Mouse (Mus musculus): ENCODE data around the gene Mlx. TPM values are rescaled to one million over a fixed set of nuclear protein-coding genes. Genes with fewer than 3 reads are reported as not detected.
A peak's percentile ranks its signal among the peaks of the same experiment; 100 is the strongest.
"Not testable (repeated sequence)": the region's sequence is repeated elsewhere in the genome, so short reads cannot be mapped to it uniquely, and the experiment has no call there.

The Mlx gene
- total RNA-seq, 2 experiments from 2014 or later = 42.1 to 53.7 TPM

DNA sequence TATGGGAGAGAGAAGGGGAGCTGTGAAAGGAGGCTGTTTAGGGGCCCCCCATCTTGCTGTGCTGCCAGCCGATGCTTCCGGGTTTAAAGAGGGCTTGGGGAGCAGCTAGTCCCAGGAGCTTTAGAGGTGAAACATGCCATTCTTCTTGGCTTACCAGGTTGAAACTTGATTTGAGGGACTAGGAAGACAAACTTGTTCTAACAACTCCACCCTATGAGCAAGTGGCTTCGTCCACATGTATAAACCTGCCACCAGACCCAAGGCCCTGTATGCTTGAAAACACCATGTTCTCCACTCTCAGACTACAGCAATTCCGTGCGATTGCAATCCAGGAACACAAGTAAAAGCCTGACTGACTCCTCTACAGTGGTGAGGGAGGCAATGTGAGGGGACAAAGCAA is 15.9 kb downstream of the Mlx start:
- no peak for DNase-seq

DNA sequence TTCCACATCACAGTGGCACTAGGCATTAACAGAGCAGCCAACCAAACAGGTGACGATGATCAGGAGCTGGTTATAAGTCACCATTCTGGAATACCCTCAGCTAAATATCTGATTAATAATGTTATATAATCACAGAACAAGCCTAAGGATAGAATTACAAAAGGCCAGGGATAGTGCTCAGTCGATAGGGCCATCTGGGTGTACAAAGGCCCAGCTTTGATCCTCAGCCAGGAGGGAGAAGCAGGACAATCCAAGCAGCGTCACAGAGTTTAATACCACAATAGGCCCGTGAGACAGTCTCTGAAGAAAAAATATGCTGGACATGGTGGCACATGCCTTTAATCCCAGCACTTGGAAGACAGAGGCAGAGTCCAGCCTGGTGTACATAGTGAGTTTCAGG is 22.3 kb downstream of the Mlx start:
- DNase-seq = no peak

DNA sequence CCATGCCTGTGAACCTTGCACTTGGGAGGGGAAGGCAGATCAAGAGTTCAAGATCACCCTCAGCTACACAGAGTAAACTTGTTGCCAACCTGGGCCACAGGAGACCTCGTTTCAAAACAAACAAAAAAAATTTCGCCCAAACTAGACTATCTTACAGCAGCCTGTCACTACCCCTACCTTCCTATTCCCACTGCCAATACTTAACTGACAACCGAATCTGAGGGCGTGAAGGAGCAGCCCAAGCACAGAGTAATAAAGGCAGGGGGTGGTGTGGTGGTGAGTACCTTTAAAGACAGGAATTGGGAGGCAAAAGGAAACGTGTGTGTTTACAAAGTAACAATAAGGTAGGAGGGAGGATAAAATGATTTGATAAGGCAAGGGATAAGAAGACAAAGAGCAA is 23.6 kb downstream of the Mlx start:
- DNase-seq = no peak

DNA sequence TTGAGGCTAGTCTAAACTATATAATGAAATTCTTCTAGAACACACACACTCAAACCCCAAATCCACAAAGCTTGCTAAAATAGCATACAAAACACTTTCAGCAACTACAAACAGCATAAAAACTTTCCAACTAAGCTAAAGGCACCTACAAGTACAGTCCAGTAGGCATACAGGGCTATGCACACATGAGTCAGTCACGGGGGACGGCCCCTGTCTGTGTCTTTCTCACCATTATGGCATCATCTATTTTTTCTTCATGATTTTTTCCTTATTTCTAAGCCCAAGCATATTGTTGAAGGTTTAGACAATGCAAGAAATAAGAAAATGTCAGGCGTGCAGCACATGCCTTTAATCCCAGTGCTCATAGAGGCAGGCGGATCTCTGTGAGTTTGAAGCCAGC is 24.1 kb downstream of the Mlx start:
- no peak for DNase-seq

DNA sequence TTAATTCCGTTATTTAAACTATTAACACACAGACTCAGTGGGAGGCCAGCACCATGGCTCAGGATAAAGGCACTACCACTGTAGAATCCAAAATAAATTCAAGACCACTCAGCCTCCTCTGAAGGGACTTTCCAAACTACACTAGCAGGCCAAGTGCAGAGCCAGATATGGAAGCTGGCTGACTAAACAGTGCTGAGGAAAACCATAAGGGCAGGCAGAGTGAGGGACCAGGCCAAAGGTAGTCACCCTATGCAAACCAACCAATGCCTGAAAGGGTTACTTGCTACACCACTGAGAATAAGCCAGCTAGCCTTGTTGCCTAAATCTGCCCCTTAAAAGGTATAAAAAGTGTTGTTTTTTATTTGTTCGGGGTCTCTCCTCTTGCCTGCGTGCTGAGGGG is 25.1 kb downstream of the Mlx start:
- no peak for DNase-seq

DNA sequence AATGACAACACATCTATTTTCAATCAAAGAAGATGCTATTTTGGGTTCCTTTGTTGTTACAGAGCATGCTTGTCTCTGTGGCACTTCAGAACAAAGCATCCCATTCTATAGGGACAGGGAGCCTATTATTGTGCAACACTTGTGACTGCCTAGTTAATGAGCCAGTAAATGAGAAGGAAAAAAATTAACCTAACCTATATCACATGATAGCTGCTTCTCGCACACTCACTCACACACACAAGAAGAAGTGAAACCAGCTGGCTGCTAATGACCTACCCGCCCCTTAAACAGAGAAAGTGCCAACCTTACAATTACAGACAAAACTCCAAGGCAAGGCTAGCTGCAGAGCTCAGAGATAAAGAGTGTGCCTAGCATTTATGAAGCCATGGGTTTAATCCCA is 28.5 kb downstream of the Mlx start:
- DNase-seq = no peak

DNA sequence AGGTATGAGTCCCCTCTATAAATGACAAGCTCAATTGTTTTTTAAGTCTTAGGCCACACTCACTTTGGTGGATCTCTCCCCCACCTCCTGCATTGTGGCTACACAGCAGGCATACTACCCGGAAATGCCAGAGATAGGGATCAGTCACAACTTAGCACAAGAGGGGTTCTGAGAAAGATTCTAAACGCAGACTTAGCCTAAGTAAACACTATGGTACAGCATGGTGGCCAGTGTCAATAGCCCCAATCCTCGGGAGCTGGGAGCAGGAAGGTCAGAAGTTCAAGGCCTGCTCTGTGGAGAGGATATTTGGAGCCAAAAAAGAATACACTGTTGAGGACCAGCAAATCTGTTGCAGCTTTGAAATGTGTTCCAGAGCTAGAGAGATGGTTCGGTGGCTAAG is 31.0 kb downstream of the Mlx start:
- no peak for DNase-seq

DNA sequence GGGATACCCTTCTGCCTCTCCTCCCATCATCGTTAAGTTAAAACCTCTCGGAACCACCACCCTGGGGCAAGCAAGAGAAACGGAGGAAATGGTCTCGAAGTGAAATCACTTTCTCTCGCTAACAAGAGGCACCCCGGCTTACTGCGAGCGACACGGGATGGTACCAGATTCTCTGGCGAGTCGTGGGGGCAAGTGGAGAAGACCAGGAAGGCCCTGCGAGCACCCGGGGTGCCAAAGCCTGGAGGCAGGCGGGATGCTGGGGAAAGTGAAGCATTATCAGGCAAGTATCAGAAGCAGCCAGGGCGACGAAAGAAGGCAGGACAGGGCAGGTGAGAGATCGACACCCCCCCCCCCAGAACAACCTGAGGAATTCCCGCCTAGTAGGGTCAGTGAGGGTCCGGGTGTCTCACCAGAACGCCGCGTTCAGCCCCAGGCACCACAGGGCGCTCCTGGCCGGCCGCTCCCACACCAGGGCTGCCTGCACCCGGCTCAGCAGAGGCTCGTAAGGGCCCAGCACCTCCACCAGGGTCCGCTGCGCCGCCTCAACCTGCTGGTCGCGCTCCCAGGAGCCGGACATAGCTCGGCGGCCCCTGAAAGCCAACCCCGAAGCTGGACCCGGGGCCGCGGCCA is 32.2 kb downstream of the Mlx start:
- no peak for DNase-seq

DNA sequence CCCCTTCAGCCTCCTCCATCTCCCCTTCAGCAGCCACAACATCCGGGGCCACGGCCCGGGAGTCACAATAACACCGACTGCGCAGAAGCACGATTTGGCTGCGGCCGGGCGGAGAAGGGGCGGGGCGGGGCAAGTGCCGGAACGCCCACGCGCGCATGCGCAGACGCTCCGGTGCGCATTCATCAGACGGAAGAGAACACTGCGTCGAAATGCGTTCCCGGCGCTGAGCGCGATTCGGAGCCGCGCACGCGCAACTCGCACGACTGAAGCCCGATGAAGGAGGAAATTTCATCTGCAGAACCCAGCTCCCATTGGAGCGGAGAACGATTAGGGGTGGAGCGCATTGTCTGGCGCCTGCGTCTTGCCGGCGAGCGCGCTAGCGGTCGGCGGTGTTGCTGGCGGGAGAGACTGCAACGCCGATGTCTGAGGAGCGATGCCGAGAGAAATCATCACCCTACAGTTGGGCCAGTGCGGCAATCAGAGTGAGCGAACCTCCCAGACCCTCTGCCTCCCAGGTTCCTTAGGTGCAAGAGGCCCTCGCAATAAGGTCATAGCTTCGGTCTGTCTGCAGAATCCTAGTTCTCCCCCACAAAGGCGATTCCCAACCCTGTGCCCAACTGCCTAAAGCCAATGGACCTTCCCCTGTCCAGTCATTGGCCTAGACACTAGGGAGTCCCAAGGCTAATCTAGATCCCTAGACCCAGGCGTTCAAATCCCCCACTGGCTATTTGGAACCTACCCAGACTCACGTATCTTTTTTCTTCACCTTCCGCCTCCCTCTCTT is 32.9 kb downstream of the Mlx start, which contains the start of the genes Retreg3 and Tubg1:
Retreg3 (minus strand) TSS at position 133 of the 784 bp plus-strand sequence.
Tubg1 (plus strand) TSS at position 178 of the 784 bp plus-strand sequence.
- DNase-seq = peak; percentile 99

DNA sequence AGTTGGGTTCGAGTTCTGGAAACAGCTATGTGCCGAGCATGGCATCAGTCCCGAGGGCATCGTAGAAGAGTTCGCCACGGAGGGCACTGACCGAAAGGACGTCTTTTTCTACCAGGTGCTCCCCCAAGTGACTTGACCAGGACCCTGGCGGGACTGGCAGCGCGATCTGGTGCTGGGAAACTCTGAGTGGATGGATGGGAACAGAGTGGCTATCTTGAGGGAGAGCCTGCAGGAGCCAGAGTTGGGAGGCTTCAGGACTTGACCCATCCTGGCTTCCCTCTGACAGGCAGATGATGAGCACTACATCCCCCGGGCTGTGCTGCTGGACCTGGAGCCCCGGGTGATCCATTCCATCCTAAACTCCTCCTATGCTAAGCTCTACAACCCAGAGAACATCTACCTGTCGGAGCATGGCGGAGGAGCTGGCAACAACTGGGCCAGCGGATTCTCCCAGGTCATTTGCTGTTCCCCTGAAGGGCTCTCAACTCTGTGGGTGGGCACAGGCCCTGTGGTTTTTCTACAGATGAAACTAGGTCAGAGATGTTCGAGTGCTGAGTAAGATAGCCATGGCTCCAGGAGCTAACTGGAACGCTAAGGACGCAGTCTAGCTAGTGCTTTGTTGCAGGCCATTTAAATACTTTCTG is 33.6 kb downstream of the Mlx start:
- no peak for DNase-seq

DNA sequence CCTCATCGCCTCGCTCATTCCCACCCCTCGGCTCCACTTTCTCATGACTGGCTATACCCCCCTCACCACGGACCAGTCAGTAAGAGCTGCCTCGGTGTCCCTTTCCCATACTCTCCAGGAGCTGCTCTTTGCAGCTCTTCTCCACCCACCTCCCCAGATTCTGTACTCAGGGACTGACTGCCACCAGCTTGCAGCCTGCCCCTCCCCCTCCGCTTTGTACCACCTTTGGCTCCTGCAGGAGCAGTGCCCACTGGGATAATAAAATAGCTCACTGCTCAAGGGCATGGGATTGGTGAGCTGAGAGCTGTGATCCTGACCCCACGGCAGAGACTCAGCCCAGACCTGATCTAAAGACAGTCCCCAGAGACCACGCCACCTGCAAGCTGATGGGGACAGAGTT is 37.4 kb downstream of the Mlx start:
- not testable (repeated sequence) for DNase-seq

DNA sequence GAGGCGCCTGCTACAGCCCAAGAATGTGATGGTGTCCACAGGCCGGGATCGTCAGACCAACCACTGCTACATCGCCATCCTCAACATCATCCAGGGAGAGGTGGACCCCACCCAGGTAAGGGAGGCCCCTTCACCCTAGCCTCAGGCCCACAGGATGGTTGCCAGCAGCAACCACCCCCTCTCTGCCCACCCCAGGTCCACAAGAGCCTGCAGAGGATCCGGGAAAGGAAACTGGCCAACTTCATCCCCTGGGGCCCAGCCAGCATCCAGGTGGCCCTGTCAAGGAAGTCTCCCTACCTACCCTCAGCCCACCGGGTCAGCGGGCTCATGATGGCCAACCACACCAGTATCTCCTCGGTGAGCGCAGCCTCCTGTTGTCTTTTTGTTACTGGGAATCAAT is 37.9 kb downstream of the Mlx start:
- not testable (repeated sequence) for DNase-seq

DNA sequence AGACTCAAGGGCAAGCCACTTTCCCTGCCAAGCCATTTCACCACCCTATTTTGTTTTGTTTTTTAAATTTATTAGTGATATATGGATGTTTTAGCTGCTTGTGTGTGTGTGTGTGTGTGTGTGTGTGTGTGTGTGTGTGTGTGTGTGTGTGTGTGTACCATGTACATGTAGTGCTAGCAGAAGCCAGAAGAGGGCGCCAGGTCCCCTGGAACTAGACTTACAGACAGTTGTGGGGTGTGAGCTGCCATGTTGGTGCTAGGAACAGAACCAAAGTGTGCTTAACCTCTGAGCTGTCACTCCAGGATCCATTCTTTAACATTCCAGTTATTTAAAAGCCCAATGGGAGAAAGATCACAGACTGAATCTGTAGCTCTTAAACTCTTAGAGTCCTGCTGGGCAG is 40.0 kb downstream of the Mlx start:
- no peak for DNase-seq

DNA sequence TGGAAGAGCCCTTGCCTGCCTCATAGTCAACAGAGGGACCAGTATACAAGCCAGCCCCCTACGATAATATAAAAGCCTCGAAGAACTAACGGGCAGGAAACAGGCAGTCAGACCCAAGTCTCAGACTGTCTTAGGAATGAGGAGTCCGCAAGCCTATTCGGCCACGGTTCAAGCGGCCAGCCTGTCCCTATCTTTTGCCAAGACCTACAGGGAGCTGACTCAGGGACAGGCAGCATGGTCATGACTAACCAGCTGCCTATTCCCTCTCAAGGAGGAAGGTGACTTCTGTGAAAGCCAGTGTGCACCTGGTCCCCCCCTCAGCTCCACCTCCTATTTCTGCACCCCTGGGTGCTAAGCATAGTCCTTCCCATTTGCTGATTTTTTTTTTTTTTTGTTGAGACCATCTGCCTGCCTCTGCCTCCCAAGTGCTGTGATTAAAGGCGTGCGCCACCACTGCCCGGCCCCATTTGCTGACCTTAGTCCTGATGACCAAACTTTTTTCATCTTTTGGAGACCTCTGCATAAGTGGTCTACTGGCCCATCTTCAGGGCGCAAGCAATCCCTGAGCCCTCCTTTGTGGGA is 42.0 kb downstream of the Mlx start:
- DNase-seq = no peak

DNA sequence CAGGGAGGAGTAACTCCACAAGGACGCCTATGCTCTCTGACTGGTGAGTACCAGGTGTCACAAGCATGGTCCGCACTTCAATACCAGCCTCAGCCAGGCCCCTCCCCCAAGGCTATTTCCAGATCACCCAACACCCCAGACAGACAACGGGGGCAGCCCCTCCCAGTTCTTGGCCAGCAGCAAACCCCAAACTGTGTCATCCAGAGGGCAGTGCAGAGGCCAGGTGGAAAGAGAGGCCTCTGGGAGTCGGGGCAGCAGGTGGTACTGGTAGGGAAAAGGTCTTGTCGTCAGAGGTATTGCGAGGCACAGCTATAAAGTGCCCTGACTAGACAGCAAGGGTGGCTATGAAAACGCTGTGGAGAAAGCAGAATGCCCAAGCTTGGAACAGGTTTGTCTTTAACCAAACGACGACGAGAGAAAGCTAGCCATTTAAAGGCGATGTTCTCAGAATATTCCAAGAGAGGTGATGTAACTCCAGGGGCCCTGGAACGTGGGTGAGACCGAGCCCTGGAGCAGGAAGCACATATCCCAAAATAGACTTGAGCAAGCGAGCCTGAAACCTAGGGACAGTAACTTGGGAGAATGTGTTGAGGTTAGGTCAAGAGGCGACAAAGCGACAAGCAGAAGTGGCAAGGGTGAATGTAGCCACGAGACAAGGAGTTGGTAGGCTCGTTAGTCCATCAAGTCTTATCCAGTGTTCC is 43.1 kb downstream of the Mlx start:
- no peak for DNase-seq

DNA sequence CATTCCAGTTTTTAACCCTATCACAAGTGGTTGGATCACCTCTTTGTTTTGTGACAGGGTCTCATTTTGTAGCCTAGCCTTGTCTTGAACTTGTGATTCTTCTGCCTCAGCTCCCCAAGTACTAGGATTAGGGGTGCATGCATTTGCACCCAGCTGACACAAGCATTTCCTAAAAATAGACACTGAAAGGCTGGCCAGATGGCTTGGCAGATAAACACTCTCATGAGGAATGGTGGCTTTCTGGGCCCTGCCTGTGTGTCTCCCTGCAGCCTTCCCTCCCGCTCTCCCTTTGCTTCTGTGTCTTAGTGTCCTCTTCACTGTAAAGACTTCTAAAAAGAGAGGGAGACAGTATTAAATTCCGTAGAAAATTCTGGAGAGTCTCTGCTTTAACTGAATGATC is 44.1 kb downstream of the Mlx start:
- DNase-seq = no peak

DNA sequence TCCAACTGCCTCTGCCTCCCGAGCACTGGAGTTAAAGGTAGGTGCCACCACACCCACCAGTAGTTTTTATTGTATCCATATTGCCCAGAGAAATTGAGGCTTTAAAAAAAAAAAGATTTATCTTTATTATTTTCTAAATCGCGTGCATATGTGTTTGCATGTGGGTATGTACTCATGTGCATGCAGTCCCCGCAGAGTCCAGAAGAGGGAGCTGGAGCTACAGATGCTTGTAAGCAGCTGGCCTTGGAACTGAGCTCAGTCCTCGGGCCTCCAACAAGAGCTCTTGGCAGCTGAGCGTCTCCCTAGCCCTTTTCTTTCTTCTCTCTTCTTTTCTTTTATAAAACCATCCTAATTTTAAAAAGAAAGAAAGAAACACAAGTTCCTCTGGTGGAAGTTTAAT is 44.6 kb downstream of the Mlx start:
- no peak for DNase-seq

DNA sequence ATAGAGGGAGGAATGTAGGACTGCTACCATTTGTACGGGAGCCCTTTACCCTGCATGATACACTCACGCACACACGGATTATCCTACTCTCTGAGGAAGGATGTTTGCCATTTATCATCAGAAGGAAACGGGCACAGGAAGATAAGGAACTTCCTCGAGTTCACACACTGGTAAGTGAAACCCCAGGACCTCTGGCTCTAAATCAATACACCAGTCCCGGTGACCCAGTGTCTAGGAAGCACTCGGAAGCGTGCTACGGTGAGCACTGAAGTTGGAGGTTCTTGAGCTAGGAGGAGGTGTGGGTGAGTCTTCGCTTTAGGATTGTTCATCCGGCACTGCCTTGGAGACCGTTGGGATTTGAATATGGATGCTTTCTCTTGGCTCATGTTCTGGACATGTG is 46.0 kb downstream of the Mlx start:
- no peak for DNase-seq

DNA sequence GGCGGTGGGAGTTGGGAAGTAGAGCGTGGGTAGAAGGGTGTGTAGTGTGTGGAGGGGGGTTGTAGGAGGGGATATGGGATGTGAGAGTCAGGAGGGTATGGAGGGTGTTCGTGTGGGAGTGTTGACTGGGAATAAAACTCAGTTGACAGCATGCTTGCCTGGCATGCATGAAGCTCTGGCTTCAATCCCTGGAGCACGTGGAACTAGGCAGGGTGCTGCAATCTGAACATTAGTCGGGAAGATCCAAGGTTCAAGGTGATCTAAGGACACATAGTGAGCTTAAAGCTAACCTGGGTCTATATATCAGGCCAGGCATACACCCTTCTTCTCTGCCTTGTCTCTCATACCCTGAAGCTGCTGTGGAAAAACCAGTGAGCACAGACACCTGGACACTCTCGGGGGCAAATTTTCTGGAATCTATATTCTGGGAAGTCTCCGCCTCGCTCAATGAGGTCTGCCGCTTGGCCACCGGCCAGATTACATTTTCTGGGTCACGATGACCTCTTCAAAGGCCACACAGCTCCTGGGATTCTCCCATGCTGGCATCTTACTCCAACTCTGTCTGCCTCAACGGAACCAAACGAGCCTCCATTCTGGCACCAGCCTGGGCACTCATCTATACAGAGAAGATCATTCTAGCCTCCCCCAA is 47.3 kb downstream of the Mlx start:
- no peak for DNase-seq

DNA sequence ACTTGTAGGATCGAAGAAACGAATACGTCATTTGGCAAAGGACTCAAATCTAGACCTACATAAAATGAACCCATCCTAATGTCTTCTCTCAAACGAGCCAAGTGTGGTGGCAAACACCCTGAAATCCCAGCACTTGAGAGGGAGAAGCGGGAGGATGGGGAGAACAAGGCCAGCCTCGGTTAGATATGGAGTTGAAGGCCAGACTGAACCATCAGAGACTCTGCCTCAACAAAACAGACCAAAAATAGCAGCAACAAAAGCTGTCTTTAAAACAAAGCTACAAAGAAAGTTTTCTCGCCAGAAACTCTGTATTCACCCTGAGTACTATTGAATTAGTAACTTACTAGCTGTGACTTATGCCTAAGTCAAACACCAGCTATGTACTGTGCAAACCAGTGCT is 49.9 kb downstream of the Mlx start:
- no peak for DNase-seq

DNA sequence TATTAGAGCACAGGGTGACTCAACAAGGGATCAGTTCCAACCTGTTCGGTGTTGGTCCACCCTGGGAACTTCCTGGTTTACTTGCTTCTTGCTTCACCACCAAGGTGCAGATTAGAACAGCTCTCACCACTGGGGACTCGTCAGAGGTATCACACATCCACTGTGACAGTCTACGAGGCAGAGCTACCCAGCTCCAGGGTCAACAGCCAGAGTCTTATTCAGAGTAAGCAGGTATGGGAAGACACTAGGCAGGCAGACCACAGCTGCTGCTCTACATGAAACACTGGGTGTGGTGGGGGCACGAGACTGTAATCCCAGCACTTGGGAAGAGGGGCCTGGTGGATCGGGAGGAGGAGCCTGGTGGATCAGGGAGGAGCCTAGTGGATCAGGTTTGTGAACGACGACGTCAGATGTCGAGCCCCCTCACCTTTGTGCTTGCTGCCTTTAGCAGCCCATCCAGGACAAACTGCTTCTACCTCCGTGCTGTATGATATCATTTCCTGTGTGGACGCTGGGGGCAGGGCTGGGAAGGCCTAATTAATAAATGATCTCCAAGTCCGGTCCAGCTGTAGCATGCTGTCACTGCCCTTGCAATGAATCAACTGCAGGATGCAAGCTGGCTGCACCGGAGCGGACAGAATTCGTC is 51.6 kb downstream of the Mlx start:
- DNase-seq = no peak

Measured in layer of hippocampus, postnatal 36 days (tissue).